Comparison of ENCODE assay signal across 15 mouse cellular contexts in the genomic region with DNA sequence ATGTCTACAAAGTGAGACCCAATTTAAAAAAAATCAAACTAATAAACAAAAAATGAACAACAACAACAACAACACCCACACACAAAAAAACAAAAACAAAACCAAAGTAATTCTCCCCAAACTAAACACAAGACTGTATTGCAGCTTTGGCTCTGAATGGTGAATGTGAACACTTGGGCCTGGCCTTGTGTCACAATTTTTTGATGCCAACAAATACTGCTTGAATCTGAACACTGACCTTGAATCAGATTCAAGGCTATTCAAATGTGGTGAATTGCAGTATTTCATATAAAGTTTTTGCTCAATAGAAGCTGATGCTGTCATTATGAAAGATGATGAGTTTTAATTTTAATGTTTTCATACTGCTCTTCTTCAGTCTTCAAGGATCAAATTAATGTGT.
"Had no signal": no experiment of that assay in that cellular context is flagged by ENCODE, and none has a peak within 500 bp of the region (broad histone marks: within the 10 kb centered on the region; RNA-seq: fewer than 3 reads in every experiment).

No protein-coding gene starts in this region.

- ATAC-seq: midbrain, embryonic 16.5 days had no signal

- H3K36me3 ChIP-seq: midbrain, embryonic 10.5 days; midbrain, embryonic 12.5 days; neural tube, embryonic 13.5 days; neural tube, embryonic 15.5 days had no signal

- H3K4me1 ChIP-seq: midbrain, embryonic 10.5 days; midbrain, embryonic 12.5 days; neural tube, embryonic 13.5 days; neural tube, embryonic 15.5 days had no signal

- DNase-seq: lung, adult 18-20 months; lung, embryonic 14.5 days; lung, postnatal 10 days; lung, postnatal 4 days; midbrain, embryonic 14.5 days; right cerebral cortex, postnatal 14 days; thymus, adult 18-20 months; thymus, postnatal 14 days; thymus, postnatal 36 days had no signal

- H3K9ac ChIP-seq: lung, embryonic 14.5 days; midbrain, embryonic 12.5 days; neural tube, embryonic 13.5 days; neural tube, embryonic 15.5 days had no signal

- H3K27me3 ChIP-seq: midbrain, embryonic 12.5 days; neural tube, embryonic 13.5 days; neural tube, embryonic 15.5 days had no signal

- H3K4me2 ChIP-seq: lung, embryonic 14.5 days; midbrain, embryonic 12.5 days; neural tube, embryonic 13.5 days; neural tube, embryonic 15.5 days had no signal

- H3K27ac ChIP-seq: midbrain, embryonic 10.5 days; midbrain, embryonic 12.5 days; neural tube, embryonic 13.5 days; neural tube, embryonic 15.5 days had no signal

- H3K4me3 ChIP-seq: midbrain, embryonic 10.5 days; midbrain, embryonic 12.5 days; myocyte; neural tube, embryonic 13.5 days; neural tube, embryonic 15.5 days had no signal

- H3K9me3 ChIP-seq: midbrain, embryonic 10.5 days; midbrain, embryonic 12.5 days; neural tube, embryonic 13.5 days; neural tube, embryonic 15.5 days had no signal
